Mouse (Mus musculus) midbrain, embryonic 10.5 days (tissue): ENCODE measurements around the gene Arfgap2. TPM values are rescaled to one million over a fixed set of nuclear protein-coding genes. Genes with fewer than 3 reads are reported as not detected.

ENCODE experiments used
- DNase-seq: peaks from one replicate; pipeline ENCODE4 v3.0.0-alpha.2; 2017; ENCODE audit warnings: low spot score
- H3K27ac ChIP-seq: fragments of 300-500 bp; sonication (generic); replicated peaks from 2 replicates; pipeline ENCODE4 v1.5.1; 2016; ENCODE audit warnings: mild to moderate bottlenecking
- H3K27me3 ChIP-seq: fragments of 300-500 bp; sonication (generic); 2 replicates; pipeline ENCODE4 v1.6.1; 2016; ENCODE audit warnings: low read depth, mild to moderate bottlenecking; ENCODE audit not compliant: poor library complexity, severe bottlenecking
- H3K36me3 ChIP-seq: fragments of 300-500 bp; sonication (generic); 2 replicates; pipeline ENCODE4 v1.6.1; 2016; ENCODE audit warnings: mild to moderate bottlenecking, moderate library complexity
- H3K4me1 ChIP-seq: fragments of 300-500 bp; sonication (generic); 2 replicates; pipeline ENCODE4 v1.6.1; 2016
- H3K4me3 ChIP-seq: fragments of 300-500 bp; sonication (generic); 2 replicates; pipeline ENCODE4 v1.5.1; 2016; ENCODE audit warnings: mild to moderate bottlenecking, moderate library complexity
- H3K9me3 ChIP-seq: fragments of 300-500 bp; sonication (generic); replicated peaks from 2 replicates; pipeline ENCODE4 v1.6.1; 2016; ENCODE audit warnings: mild to moderate bottlenecking
- WGBS: fragments of 180-500 bp; shearing (Covaris S2); methylation state at CpG from one replicate; pipeline ENCODE4 v1.1.7; 2016; 5-methylcytosine and 5-hydroxymethylcytosine counted together
- polyA plus RNA-seq: library from polyadenylated mRNA; unstranded; fragments of >200 nt; fragmentation: Nextera tagmentation; extraction: Ambion mirVana; gene quantifications from 2 replicates; pipeline ENCODE4 v1.2.1, GENCODE M21; 2016

Arfgap2 gene
- polyA plus RNA-seq, 1 experiment from 2014 or later, result 99.0 TPM

- DNase-seq, result no peak
- 73% methylated on average over 4 of the region's 4 CpGs for WGBS
- no peaks in the 10 kb centered on the region for H3K36me3 ChIP-seq
Measured at GRCm38 (mm10) chr2:91252512-91252911, 12.3 kb upstream of the Arfgap2 start.

GRCm38 (mm10) chr2:91254725-91255380 lies 9.9 kb upstream of the Arfgap2 start:
- Histone ChIP-seq H3K27me3 (peaks cover 51% of the 10 kb centered on the region), H3K36me3 (no peaks in the 10 kb centered on the region), H3K27ac (no peak overlapping the region), H3K4me3 (peak overlapping the region; percentile 79; the same call in 1 of the 2 replicates), H3K4me1 (peaks cover 43% of the 10 kb centered on the region), H3K9me3 (no peaks in the 10 kb centered on the region)
- WGBS, result 35% methylated on average over 8 of the region's 8 CpGs
- no peak for DNase-seq

More at GRCm38 (mm10) chr2:91252512-91252911, 12.3 kb upstream of the Arfgap2 start:
- no peak overlapping the region for H3K27ac ChIP-seq
- peaks cover 27% of the 10 kb centered on the region for H3K4me1 ChIP-seq
- no peaks in the 10 kb centered on the region for H3K9me3 ChIP-seq
- H3K4me3 ChIP-seq, result no peak overlapping the region
- peaks cover 42% of the 10 kb centered on the region for H3K27me3 ChIP-seq

- H3K4me1 ChIP-seq, result peaks cover 43% of the 10 kb centered on the region
- peak within 1 kb of the TSS; percentile 79 for H3K4me3 ChIP-seq
- DNase-seq, result peak; percentile 65
- H3K36me3 ChIP-seq, result 0 out of 2 replicates have a peak, but pooled peaks cover 7% of the 10 kb centered on the region
- H3K9me3 ChIP-seq, result no peaks in the 10 kb centered on the region
- peak within 1 kb of the TSS; percentile 91 for H3K27ac ChIP-seq
- WGBS, result under 1% methylated on average over 27 of the region's 27 CpGs
- H3K27me3 ChIP-seq, result peaks cover 51% of the 10 kb centered on the region
Measured at GRCm38 (mm10) chr2:91255661-91256150, 9.1 kb upstream of the Arfgap2 start, which contains the start of gene Pacsin3. Gene Pacsin3 (plus strand): TSS chr2:91255954.

- Histone ChIP-seq H3K9me3 (no peaks in the 10 kb centered on the region), H3K27ac (peak overlapping the region; percentile 91), H3K4me1 (peaks cover 43% of the 10 kb centered on the region), H3K4me3 (peak overlapping the region; percentile 79), H3K27me3 (peaks cover 51% of the 10 kb centered on the region), H3K36me3 (peaks cover 14% of the 10 kb centered on the region)
- DNase-seq, result peak; percentile 80
- under 1% methylated on average over 52 of the region's 52 CpGs for WGBS
Measured at GRCm38 (mm10) chr2:91256256-91257125, 8.3 kb upstream of the Arfgap2 start.

GRCm38 (mm10) chr2:91257126-91257980 lies 7.4 kb upstream of the Arfgap2 start:
- DNase-seq, result peak; percentile 74
- Histone ChIP-seq H3K4me1 (peaks cover 43% of the 10 kb centered on the region), H3K9me3 (no peaks in the 10 kb centered on the region), H3K4me3 (peak overlapping the region; percentile 79), H3K27me3 (peaks cover 47% of the 10 kb centered on the region), H3K36me3 (peaks cover 22% of the 10 kb centered on the region), H3K27ac (peak overlapping the region; percentile 91)
- 2% methylated on average over 22 of the region's 22 CpGs for WGBS

- H3K4me3 ChIP-seq, result peak overlapping the region; percentile 79
- H3K4me1 ChIP-seq, result peaks cover 43% of the 10 kb centered on the region
- no peak for DNase-seq
- peak overlapping the region; percentile 91 for H3K27ac ChIP-seq
- 77% methylated on average over 5 of the region's 5 CpGs for WGBS
- peaks cover 29% of the 10 kb centered on the region for H3K36me3 ChIP-seq
- H3K9me3 ChIP-seq, result no peaks in the 10 kb centered on the region
- peaks cover 41% of the 10 kb centered on the region for H3K27me3 ChIP-seq
Measured at GRCm38 (mm10) chr2:91258054-91258453, 6.7 kb upstream of the Arfgap2 start.

GRCm38 (mm10) chr2:91258830-91259229 lies 5.9 kb upstream of the Arfgap2 start:
- peaks cover 45% of the 10 kb centered on the region for H3K4me1 ChIP-seq
- peaks cover 36% of the 10 kb centered on the region for H3K36me3 ChIP-seq
- peaks cover 33% of the 10 kb centered on the region for H3K27me3 ChIP-seq
- H3K9me3 ChIP-seq, result no peaks in the 10 kb centered on the region
- WGBS, result 77% methylated on average over 1 of the region's 1 CpGs
- no peak overlapping the region for H3K27ac ChIP-seq
- no peak for DNase-seq
- H3K4me3 ChIP-seq, result no peak overlapping the region

- Histone ChIP-seq H3K36me3 (peaks cover 36% of the 10 kb centered on the region), H3K4me3 (no peak overlapping the region), H3K9me3 (no peaks in the 10 kb centered on the region), H3K4me1 (peaks cover 51% of the 10 kb centered on the region), H3K27ac (no peak overlapping the region), H3K27me3 (peaks cover 26% of the 10 kb centered on the region)
- 97% methylated on average over 1 of the region's 1 CpGs for WGBS
- no peak for DNase-seq
Measured at GRCm38 (mm10) chr2:91259493-91259892, 5.3 kb upstream of the Arfgap2 start.

- Histone ChIP-seq H3K27ac (peak overlapping the region; percentile 96), H3K4me1 (peaks cover 25% of the 10 kb centered on the region), H3K9me3 (no peaks in the 10 kb centered on the region), H3K4me3 (peak overlapping the region; percentile 84), H3K36me3 (peaks cover 65% of the 10 kb centered on the region), H3K27me3 (no peaks in the 10 kb centered on the region)
- WGBS, result 91% methylated on average over 17 of the region's 17 CpGs
- no peak for DNase-seq
Measured at GRCm38 (mm10) chr2:91263692-91264660, 798 bp upstream of the Arfgap2 start.

GRCm38 (mm10) chr2:91268042-91268441 lies 3.3 kb downstream of the Arfgap2 start:
- peaks cover 77% of the 10 kb centered on the region for H3K36me3 ChIP-seq
- H3K27ac ChIP-seq, result no peak overlapping the region
- peaks cover 22% of the 10 kb centered on the region for H3K4me1 ChIP-seq
- whole genome bisulfite sequencing, result 92% methylated on average over 3 of the region's 3 CpGs
- no peaks in the 10 kb centered on the region for H3K27me3 ChIP-seq
- no peak for DNase-seq
- no peak overlapping the region for H3K4me3 ChIP-seq
- no peaks in the 10 kb centered on the region for H3K9me3 ChIP-seq

GRCm38 (mm10) chr2:91268706-91269105 lies 3.9 kb downstream of the Arfgap2 start:
- peaks cover 22% of the 10 kb centered on the region for H3K4me1 ChIP-seq
- H3K27ac ChIP-seq, result no peak overlapping the region
- no peak overlapping the region for H3K4me3 ChIP-seq
- no peaks in the 10 kb centered on the region for H3K9me3 ChIP-seq
- peaks cover 77% of the 10 kb centered on the region for H3K36me3 ChIP-seq
- no peak for DNase-seq
- WGBS, result 90% methylated on average over 2 of the region's 2 CpGs
- no peaks in the 10 kb centered on the region for H3K27me3 ChIP-seq
